Mouse (Mus musculus): ENCODE measurements around the gene Nfix.

Nfix gene

GRCm38 (mm10) chr8:84799999-84800831 is at the start of gene Nfix:
TSS of gene Nfix (minus strand) at chr8:84800344.
- DNase-seq, result peak; percentile 19 to 53

DNA sequence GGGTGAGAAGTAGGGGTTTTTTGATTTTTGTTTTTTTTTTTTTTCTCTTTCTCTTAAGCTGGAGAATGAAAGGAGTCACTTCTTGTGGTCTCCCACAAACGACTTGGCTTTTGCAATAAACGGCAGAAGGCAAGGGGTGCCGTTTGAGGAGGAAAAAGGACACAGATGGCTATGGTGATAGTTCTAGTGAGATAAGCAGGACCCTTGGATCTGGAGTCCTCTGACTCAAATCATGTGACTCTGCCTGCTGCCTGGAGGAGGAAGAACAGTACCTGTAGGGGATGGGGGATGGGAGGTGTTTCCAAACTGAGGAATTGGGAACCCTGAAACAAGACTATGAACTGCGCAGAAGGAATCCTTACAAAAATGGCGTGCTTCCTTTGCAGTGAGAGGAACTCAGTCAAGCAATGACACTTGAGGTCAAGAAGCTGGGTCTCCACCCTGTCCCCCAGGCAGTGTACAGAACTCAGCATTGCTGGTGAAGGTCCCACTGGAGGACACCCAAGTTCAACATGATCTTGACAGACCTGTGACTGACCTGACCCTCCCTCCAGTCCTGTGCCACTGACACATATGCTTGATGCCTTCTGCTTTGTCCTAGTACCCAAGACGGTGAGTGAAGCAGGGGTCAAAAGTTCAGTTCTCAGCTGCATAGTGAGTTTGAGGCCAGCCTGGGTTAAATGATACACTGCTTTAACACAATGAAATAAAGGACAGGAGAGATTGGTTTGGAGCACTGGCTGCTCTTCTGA is 47.7 kb upstream of the Nfix start:
- no peak for DNase-seq

DNA sequence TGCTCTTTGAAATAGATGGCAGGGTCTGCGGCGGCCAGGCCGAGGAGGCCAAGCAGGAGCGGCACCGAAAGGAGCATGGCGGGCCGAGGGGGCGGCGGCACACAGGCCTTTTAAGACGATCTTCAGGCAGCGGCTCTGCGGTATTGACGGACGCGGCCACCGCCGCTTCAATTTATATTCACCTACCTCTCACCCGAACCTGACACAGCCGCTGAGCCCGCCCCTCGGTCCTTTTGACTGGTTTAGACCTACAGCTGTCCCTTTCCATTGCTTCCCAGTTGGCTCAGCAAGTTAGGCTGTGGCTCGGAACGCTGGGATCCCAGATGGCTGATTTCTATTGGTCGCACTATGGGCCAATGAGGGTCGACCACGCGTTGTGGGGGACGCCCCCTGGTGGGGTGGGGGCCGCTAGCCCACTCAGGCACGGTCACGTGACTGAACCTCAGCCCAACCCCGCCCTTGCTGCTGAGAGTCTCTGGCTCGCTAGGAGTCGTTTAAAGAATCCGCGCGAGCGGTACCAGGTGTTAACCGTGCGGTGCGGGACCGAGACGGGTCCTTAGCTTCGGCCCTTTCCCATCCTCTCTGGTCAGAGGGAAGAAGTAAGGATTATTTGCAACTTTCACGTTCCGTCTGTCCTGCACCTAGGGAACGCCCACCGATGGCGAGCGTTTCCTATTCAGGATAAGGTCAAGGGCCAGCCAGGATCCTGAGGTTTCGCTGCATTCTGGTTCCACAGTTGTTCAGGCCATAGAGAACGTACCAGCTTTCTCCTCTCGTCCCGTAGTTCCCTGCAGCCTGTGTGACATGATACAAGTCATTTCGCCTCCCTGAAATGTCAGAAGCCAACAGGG is 46.8 kb upstream of the Nfix start, which contains the start of gene Calr:
TSS of gene Calr (minus strand) at position 213 of the 851 bp plus-strand sequence.
- peak; percentile 98 to 99 for DNase-seq

GRCm38 (mm10) chr8:84846094-84846721 is 46.1 kb upstream of the Nfix start:
- DNase-seq, result no peak

DNA sequence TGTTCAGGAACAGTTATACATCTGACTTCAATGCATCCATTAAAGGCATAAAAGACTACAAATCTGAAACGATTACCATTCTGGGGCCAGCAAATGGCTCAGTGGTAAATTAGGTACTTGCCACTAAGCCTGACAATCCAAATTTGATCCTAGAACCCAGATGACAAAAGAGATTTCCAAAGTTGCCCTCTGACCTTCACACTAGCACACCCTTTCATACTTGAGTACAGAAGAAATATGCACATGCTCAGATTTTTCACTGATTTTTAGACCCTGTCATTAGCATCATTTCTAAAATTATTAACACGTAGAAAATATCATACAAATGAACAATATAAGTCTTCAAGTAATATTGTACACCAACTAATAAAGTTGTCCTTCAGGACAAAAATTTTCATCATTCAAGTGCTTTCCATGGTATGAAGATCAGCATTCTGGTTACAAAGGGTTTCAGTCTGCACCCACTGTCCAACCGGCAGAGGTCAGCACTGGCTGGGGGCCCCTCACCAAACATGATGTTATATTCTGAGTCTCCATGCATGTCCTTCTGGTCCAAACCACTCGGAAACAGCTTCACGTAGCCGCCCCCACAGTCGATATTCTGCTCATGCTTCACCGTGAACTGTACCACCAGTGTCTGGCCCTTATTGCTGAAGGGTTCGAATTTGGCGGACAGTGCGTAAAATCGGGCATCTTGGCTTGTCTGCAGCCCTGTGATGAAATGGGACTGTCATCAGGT is 45.4 kb upstream of the Nfix start:
- DNase-seq, result peak in 1 of 2 experiments; percentile 35

DNA sequence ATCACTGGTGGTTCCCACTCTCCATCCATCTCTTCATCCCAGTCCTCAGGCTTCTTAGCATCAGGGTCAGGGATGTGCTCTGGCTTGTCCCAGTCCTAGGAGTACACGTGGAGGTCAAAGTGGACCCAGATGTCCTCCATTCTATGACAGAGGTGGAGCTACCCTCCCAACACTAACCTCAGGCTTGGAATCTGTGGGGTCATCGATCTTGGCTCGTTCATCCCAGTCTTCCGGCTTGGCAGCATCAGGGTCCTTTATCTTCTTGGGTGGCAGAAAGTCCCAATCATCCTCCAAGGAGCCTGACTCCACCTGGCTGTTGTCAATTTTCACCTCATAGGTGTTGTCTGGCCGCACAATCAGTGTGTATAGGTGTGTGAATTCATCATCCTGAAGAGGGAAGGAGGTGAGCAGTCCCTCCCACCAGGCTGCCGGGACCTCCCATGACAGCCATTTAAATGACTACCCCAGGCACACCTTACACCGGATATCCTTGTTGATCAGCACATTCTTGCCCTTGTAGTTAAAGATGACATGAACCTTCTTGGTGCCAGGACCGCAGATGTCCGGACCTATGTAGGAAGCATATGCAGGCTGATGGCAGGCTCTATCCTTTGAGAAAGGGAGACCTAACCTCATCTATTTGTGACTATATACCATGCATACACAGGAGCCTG is 44.4 kb upstream of the Nfix start:
- DNase-seq, result no peak

DNA sequence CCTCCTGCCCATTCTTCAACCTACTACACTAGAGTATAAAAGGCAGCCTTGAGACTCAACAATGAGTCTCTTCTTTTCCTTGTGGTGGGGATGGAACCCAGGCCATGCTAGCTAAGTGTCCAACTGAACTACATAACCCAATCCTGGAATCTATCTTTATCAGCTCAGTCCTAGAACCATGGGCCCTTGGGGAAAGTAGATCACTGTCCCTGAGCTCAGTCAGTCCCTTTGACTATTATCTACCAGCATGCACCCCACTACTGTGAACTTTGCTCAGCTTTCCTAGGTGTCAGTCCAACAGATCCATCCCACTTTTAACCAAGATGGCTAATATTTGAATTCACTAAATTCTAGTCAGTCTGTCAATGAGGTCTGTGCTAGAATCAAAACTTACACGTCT is 41.4 kb upstream of the Nfix start:
- DNase-seq, result no peak

DNA sequence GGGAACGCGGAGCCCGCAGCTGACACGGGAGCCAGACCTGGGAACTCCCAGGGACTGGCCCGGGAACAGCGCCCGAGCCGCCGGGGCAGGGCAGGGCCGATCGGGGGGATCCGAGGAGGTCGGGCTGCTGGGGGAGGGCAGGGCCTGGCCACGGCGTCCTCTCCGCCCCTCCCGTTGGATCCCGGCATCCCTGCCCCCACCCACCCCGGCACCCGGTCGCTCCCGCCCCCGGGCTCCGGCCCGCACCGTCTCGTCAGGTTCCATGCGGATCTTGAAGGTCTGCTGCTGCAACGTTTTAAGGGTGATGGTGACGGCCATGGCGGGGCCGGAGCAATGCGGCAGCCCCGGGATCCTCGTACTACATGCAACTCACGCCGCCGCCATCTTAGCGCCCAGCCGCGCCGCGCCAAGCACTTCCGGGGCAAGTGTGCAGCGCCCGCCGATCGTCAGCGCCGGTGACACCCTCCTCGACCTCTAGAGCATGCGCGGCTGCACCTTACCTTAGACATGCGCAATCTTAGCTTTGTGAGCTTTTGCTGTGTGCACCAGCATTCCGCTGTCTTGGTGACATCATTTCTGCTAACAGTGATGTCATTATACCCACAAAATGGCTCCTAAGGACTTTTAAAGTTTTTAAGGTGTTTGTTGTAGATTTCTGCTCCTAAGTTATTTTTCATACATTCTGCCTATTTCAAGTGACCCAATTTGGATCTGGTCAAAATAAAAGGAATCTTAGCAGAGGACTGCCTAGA is 40.3 kb upstream of the Nfix start, which contains the start of gene Rad23a:
TSS of gene Rad23a (minus strand) at position 418 of the 752 bp plus-strand sequence.
- peak; percentile 80 to 83 for DNase-seq

DNA sequence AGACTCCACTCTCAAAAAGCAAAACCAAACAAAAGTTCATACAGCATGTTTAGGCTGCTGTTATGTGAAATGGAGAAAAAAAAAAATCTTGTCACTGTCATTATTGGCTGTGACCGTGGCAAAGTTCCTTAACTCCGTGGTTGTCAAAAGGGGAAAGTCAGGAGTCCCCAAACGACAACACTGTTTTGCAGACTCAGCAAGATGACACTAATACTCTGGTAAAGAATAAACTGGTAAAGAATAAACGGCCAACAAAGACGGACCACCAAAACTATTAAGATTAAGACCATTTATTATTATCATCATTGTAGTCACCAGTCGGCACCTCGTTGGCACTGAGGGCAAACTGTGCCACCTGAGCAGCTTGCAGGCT is 39.7 kb upstream of the Nfix start:
- no peak for DNase-seq

DNA sequence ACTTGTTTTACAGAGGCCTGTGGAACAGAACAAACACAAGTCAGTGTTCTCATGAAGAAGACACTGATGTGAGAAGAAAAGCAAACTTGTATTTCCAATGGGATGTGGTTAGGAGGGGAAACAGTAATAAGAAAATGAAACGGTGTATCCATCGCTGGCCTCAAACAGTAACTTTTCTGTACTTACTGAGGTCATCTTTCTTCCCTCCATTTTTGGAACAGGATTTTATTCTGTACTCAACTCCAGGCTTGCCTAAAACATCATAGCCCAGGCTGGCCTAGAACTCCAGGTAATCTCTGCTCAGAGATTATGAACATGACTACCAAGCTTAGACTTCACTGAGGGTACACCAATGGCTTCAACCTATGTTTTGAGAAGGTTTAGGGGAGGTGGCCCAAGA is 39.3 kb upstream of the Nfix start:
- no peak for DNase-seq

GRCm38 (mm10) chr8:84838513-84838912 is 38.4 kb upstream of the Nfix start:
- DNase-seq, result no peak

DNA sequence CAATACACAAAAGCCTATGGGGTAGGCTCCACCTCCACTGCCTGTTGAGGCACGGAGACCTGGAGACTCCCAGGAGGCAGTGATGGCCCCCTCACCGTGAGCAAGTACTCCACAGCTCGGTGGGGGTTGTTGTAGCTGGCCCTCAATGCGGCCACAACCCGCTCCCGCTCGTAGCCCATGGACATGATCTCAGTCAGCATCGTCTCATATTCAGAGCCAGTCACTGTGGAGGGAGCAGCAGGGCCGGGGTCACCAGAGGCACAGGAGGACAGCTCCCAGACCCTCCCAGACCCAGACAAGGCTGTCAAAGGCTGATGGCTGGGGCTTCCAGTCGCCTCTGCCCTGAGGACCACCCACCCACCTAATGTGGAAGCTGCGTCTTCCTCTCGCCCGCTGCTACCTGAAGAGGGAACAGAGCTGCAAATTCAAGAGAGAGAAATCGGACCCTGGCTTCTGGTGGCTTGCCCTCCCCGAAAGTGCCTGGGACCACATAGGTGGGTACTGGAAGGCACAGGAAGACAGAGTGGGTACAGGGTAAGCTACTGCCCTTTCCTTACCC is 37.8 kb upstream of the Nfix start:
- no peak for DNase-seq

DNA sequence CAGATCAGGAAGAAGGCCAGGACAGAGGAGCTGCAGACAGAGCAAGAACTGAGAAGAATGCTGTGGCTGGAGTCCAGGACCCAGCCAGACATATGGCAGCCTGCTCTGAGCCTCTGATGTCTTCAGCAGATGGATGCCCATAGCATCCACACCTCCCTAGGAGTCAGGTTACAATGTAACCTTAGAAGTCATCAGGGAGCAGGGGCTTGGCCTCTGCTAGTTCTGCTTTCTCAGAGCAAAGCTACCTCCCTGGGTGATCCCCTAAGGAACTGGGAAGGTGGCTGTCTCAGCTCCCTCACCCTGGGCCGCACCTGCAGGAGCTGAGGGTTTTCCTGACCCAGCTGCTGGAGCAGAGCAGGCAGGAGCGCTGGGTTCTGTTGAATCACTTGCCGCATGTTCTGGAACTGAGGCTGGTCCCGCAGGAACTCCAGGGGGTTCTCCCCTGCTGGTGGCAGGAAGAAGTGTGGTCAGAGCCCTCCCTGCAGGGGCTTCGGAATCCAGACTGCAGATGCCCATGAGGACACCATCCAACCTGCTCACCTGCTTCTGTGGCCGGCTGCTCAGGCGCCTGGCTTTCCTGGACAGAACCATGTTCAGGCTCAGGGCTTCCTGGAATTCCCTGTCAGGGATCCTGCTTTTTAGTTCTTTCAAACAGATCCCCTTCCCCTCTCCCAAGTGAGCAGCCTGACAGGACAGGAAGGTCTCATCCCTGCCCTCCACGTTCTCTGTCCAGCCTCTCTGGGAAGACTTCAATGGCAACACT is 37.2 kb upstream of the Nfix start:
- no peak for DNase-seq

DNA sequence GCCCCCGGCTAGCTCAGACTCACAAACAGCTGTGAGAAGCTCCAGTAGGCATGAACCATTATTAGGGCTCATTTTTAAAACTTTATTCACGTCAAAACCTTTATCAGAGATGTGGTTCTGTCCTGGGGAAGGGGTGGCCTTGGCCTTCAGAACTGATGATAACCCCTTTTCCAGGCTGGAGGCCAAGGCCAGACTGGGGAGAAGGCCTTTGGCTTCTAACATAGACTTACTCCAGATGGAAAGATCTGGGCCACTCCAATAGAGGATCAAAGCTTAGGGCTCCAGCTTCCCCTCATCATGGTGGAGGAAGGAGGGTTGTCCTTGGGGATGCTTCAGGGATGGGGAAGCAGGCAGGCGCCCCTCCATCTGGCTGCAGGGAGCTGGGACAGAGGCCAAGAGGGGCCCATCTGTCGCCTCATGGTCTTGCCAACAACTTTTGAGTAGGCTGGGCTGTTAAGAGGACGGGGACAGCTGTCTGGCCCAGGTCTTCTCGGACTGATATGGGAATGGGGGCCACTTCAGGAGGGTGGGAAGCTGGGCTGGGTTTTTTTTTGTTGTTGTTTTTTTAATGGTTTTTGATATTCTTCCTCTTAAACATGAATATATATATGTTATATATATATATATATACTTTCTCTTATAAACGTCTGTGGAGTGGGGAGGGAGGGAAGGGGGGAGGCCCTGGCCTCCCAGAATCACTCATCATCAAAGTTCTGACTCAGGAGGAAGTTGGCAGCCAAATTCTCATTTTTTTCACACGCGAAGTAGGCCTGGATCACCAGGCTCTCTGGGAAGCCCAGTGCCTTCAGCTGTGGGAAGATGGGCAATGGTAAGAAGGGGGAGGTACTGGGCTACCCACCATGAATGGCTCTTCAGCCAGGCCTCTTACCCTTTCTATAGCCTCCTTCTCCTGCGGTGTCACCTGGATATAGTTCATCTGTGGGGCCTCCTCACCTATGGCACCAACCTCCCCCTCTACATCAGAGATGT is 35.0 kb upstream of the Nfix start:
- no peak for DNase-seq

DNA sequence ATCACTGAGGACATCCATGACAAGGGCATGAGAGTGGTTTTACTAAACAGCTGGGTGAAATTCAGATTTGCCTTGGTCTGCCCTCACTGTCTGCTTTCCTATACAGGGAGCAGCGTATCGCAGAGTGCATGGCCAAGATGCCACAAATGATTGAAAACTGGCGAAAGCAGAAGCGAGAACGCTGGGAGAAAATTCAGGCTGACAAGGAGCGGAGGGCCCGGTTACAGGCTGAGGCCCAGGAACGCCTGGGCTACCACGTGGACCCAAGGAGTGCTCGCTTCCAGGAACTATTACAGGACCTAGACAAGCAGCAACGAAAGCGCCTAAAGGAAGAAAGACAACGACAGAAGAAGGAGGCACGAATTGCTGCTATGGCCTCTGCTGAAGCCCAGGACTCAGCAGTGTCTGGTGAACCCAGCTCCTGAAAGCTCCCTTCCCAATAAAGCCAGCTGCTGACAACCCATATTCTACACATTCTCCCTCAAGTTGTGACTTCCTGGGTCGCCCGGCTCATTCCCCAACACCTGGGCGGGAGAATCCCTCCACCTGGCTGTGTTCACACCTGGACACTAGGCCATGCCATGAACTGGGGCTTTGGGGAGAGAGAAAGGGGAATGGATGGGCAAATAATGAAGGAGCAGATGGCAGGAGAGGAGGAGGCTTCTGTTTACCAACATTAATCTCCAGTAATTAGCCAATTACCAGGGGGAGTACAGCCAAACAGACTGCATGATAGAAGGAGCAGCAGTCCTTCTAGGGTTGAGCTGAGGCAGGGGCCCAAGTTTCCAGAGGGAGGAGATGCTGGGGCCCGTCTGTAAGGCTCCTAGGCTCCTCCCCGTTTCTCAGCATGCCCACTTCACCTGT is 34.1 kb upstream of the Nfix start:
- DNase-seq, result no peak

GRCm38 (mm10) chr8:84832759-84833742 is 32.9 kb upstream of the Nfix start:
- no peak for DNase-seq
